In the genomic region with DNA sequence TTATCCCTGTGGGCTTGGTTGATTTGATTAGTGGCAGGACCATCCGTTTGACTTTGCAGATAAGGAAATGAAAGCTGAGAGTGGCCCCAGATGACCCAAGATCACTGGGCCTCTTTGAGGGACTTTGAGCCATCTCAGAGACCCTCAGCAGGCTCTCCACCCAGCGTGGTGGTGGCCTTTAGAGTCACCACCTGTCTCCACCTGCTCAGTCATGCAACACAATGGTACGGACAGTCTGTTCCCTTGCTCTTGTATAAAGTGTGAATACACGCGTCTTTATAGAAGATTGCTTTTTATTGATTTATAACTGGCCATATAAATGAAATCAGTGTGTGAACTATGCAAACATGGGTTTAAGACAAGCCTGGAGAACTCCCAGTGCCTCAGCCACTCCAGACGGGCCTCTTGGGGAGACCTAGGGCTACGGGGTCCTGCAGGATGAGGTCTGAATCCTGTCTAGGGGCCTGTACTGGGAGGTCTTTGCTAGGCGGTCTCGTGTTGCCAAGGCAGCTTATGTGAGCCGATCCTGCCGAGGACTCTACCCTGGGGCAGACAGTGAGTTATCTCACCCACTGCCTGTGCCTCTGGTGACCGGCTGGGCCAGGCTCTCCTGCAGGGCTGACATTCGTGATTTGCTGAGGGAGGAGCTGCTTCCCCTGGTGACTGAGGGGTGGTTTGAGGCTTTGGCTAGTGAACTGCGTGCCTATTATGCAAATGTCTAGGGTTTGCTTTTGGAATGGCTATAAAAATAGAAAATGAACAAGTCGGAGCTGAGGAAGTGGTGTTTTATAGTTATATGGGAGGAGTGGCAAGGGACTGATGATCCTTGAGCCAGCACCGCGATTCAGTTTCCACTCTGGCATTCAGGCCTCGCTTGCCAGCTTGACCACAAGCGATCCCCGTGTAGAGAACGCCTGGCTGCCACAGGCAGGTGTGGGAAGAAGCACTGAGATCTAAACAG, we compare ENCODE assay signal across 8 mouse cellular contexts.
DNase-seq lines count a peak whose midpoint lies in the region; ATAC-seq and TF ChIP-seq lines count a peak whose summit lies in the region.

No protein-coding gene starts in this region.

- no peak overlapping the region for H3K4me3 ChIP-seq in kidney, embryonic 14.5 days (ENCODE audit: low read length)
- H3K4me3 ChIP-seq in embryonic facial prominence, embryonic 14.5 days (ENCODE audit: low read depth, low read length), result no peak overlapping the region
- H3K4me3 ChIP-seq in intestine, postnatal 0 days (ENCODE audit: low read depth, low read length), result peak overlapping the region; percentile 16; the same call in 1 of the 2 replicates
- no peak overlapping the region for H3K4me3 ChIP-seq in neural tube, embryonic 13.5 days

- WGBS in kidney, embryonic 14.5 days, result 34% methylated on average over 21 of the region's 21 CpGs
- WGBS in embryonic facial prominence, embryonic 14.5 days, result 46% methylated on average over 21 of the region's 21 CpGs
- WGBS in intestine, postnatal 0 days, result 33% methylated on average over 21 of the region's 21 CpGs
- 38% methylated on average over 21 of the region's 21 CpGs for WGBS in neural tube, embryonic 13.5 days

- no peak overlapping the region for H3K9ac ChIP-seq in kidney, embryonic 14.5 days (ENCODE audit: low read depth, low read length)
- H3K9ac ChIP-seq in embryonic facial prominence, embryonic 14.5 days (ENCODE audit: low read depth, low read length), result no peak overlapping the region
- H3K9ac ChIP-seq in intestine, postnatal 0 days (ENCODE audit: low read depth, low read length), result no peak overlapping the region
- peak overlapping the region; percentile 31; the same call in 1 of the 2 replicates for H3K9ac ChIP-seq in neural tube, embryonic 13.5 days

- no peak overlapping the region for H3K4me2 ChIP-seq in kidney, embryonic 14.5 days (replicated peaks; ENCODE audit: low read depth, low read length)
- H3K4me2 ChIP-seq in embryonic facial prominence, embryonic 14.5 days (ENCODE audit: low read depth, low read length), result no peak overlapping the region
- H3K4me2 ChIP-seq in intestine, postnatal 0 days (replicated peaks; ENCODE audit: low read depth), result peak overlapping the region; percentile 53
- no peak overlapping the region for H3K4me2 ChIP-seq in neural tube, embryonic 13.5 days

- peak; percentile 33 for DNase-seq in kidney, adult 11 months
- DNase-seq in embryonic facial prominence, embryonic 14.5 days (ENCODE audit: low spot score), result no peak
- DNase-seq in right cerebral cortex, postnatal 10 days (ENCODE audit: low spot score in 2 of 2), result no peak
- no peak for DNase-seq in layer of hippocampus, adult 18-20 months (ENCODE audit: low spot score in 2 of 2)

- H3K27ac ChIP-seq in kidney, embryonic 14.5 days (ENCODE audit: low read depth, low read length), result no peak overlapping the region
- 0 out of 2 replicates have a peak overlapping the region, but pooled peaks have one; percentile 11 for H3K27ac ChIP-seq in embryonic facial prominence, embryonic 14.5 days (replicated peaks; ENCODE audit: low read depth, low read length)
- peak overlapping the region; percentile 58 for H3K27ac ChIP-seq in intestine, postnatal 0 days (ENCODE audit: low read depth, low read length)
- H3K27ac ChIP-seq in neural tube, embryonic 13.5 days (replicated peaks), result 0 out of 2 replicates have a peak overlapping the region, but pooled peaks have one; percentile 33

- H3K9me3 ChIP-seq in kidney, embryonic 14.5 days (ENCODE audit: control insufficient read depth, low read length), result no peaks in the 10 kb centered on the region
- H3K9me3 ChIP-seq in embryonic facial prominence, embryonic 14.5 days (ENCODE audit: control insufficient read depth, low read length), result no peaks in the 10 kb centered on the region
- H3K9me3 ChIP-seq in intestine, postnatal 0 days (ENCODE audit: control insufficient read depth), result no peaks in the 10 kb centered on the region
- H3K9me3 ChIP-seq in neural tube, embryonic 13.5 days, result no peaks in the 10 kb centered on the region

- peaks cover 23% of the 10 kb centered on the region for H3K4me1 ChIP-seq in kidney, embryonic 14.5 days (ENCODE audit: control insufficient read depth, insufficient read depth, low read length)
- peaks cover 35% of the 10 kb centered on the region for H3K4me1 ChIP-seq in embryonic facial prominence, embryonic 14.5 days (ENCODE audit: control insufficient read depth, insufficient read depth, low read length)
- peaks cover 11% of the 10 kb centered on the region for H3K4me1 ChIP-seq in intestine, postnatal 0 days (replicated peaks; ENCODE audit: control insufficient read depth, insufficient read depth, low read length)
- peaks cover 24% of the 10 kb centered on the region for H3K4me1 ChIP-seq in neural tube, embryonic 13.5 days (replicated peaks)

- ATAC-seq in kidney, embryonic 14.5 days (ENCODE audit: low FRiP score, low TSS enrichment), result no peak; the same call in 1 of the 2 replicates
- peak; percentile 42; the same call in 1 of the 2 replicates for ATAC-seq in embryonic facial prominence, embryonic 14.5 days (ENCODE audit: low read depth)
- ATAC-seq in intestine, postnatal 0 days, result peak; percentile 95
- ATAC-seq in neural tube, embryonic 13.5 days (ENCODE audit: low read depth), result peak; percentile 57; the same call in 1 of the 2 replicates
- ATAC-seq in CD4-positive, CD25-positive, alpha-beta regulatory T cell, adult 4 months, result no peak

- H3K27me3 ChIP-seq in kidney, embryonic 14.5 days (ENCODE audit: control insufficient read depth, insufficient read depth, low read length), result no peaks in the 10 kb centered on the region
- no peaks in the 10 kb centered on the region for H3K27me3 ChIP-seq in embryonic facial prominence, embryonic 14.5 days (replicated peaks; ENCODE audit: control insufficient read depth, insufficient read depth, low read length)
- no peaks in the 10 kb centered on the region for H3K27me3 ChIP-seq in intestine, postnatal 0 days (replicated peaks; ENCODE audit: control insufficient read depth, insufficient read depth, low read length)
- H3K27me3 ChIP-seq in neural tube, embryonic 13.5 days, result no peaks in the 10 kb centered on the region

- no peak for TF ChIP-seq CTCF in intestine, postnatal 0 days (IDR thresholded peaks at IDR 0.05; ENCODE audit: low read depth)

- no peaks in the 10 kb centered on the region for H3K36me3 ChIP-seq in kidney, embryonic 14.5 days (ENCODE audit: control insufficient read depth, insufficient read depth, low read length)
- no peaks in the 10 kb centered on the region for H3K36me3 ChIP-seq in embryonic facial prominence, embryonic 14.5 days (ENCODE audit: control insufficient read depth, insufficient read depth, low read length)
- H3K36me3 ChIP-seq in intestine, postnatal 0 days (ENCODE audit: control insufficient read depth, insufficient read depth), result no peaks in the 10 kb centered on the region
- no peaks in the 10 kb centered on the region for H3K36me3 ChIP-seq in neural tube, embryonic 13.5 days

Comparison
In these comparisons a context has a peak if more than half of its experiments do, and no peak if none do; other contexts are left out.
1. ATAC-seq: peak in embryonic facial prominence, embryonic 14.5 days (single experiment), intestine, postnatal 0 days (single experiment) and neural tube, embryonic 13.5 days (single experiment); none in kidney, embryonic 14.5 days (single experiment) and CD4-positive, CD25-positive, alpha-beta regulatory T cell, adult 4 months (single experiment).